Mouse (Mus musculus) myocyte (in vitro differentiated cells): ENCODE results near the gene Aqp3.

Experiments used
- CEBPB ChIP-seq: IDR thresholded peaks from 2 replicates; pipeline ENCODE4 v1.6.1; 2011; ENCODE audit warnings: mild to moderate bottlenecking, moderate library complexity; ENCODE audit not compliant: poor library complexity, insufficient read depth, severe bottlenecking
- E2F4 ChIP-seq: IDR thresholded peaks from one replicate; pipeline ENCODE4 v1.6.1; 2011; ENCODE audit warnings: mild to moderate bottlenecking, control low read depth, moderate library complexity; ENCODE audit not compliant: insufficient read depth
- MYOD1 ChIP-seq, 3 experiments: IDR thresholded peaks; one replicate each; pipeline ENCODE4 v1.6.1; 2011; ENCODE audit warnings: control low read depth in 2 of 3, low read depth in 2 of 3, mild to moderate bottlenecking in 2 of 3, moderate library complexity in 1 of 3; ENCODE audit not compliant: insufficient read length in 2 of 3, control insufficient read depth in 1 of 3
- POLR2A ChIP-seq: IDR thresholded peaks from one replicate; pipeline ENCODE4 v1.6.1; 2011; ENCODE audit warnings: low read depth, mild to moderate bottlenecking, control low read depth, moderate library complexity; ENCODE audit not compliant: insufficient read length
- TCF12 ChIP-seq: IDR thresholded peaks from one replicate; pipeline ENCODE4 v1.6.1; 2011; ENCODE audit warnings: mild to moderate bottlenecking, control low read depth; ENCODE audit not compliant: poor library complexity, insufficient read depth, severe bottlenecking

GRCm38 (mm10) chr4:41134935-41135710 lies 37.1 kb upstream of the Aqp3 start:
- peak; percentile 71 for TF ChIP-seq POLR2A
- no peak for TF ChIP-seq TCF12
- TF ChIP-seq CEBPB: no peak
- TF ChIP-seq E2F4: no peak
- TF ChIP-seq MYOD1 (IDR thresholded peaks at IDR 0.05; ENCODE audit: control insufficient read depth in 1 of 3, insufficient read length in 2 of 3, low read depth in 2 of 3): peak in 1 of 3 experiments; percentile 25
